Mouse (Mus musculus) stomach, postnatal 0 days (tissue): ENCODE data around the gene Elavl4.

Experiments used
- CTCF ChIP-seq: IDR thresholded peaks from 2 replicates; pipeline ENCODE4 v1.5.1; 2016; ENCODE audit warnings: antibody characterized with exemption, low read depth, mild to moderate bottlenecking, moderate library complexity
- EP300 ChIP-seq: optimal IDR thresholded peaks from 2 replicates; pipeline ENCODE3; 2016; ENCODE audit warnings: antibody characterized with exemption

GRCm38 (mm10) chr4:110155954-110156353 lies 195.8 kb downstream of the Elavl4 start:
- TF ChIP-seq CTCF = no peak
- TF ChIP-seq EP300 = no peak
